Mouse (Mus musculus): ENCODE results near the gene Frzb. TPM values are rescaled to one million over a fixed set of nuclear protein-coding genes. Genes with fewer than 3 reads are reported as not detected.

Frzb gene
- total and polyA plus RNA-seq, 2 experiments from 2014 or later = 2.4 to 2.5 TPM

DNA sequence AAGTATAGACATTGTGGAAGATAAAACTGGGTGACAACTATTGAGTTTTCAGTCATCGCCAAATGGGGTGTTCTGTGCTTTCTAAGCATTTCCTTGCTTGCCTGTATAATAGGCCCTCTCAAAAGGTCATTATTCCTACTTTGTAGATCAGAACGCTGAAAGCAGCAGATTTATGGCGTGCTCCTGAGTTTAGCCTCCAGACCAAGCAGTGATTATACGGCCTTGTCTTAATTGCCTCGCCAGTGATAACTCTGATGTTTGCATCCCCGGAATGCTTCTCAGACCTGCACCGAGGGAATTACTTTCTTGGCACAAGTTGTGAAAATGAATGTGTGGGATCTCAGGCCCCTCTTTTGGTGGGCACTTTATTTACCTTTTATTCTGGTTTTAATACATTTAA, 51.4 kb downstream of the Frzb start:
- no peak overlapping the region for H3K27ac ChIP-seq (ENCODE audit: low read depth, low read length)
- no peaks in the 10 kb centered on the region for H3K9me3 ChIP-seq (ENCODE audit: low read length)
- no peaks in the 10 kb centered on the region for H3K4me1 ChIP-seq (ENCODE audit: insufficient read depth, low read length)
- 68% methylated on average over 7 of the region's 7 CpGs for WGBS
- DNase-seq (ENCODE audit: low spot score) (no peak), ATAC-seq (ENCODE audit: low FRiP score) (no peak)
- no peak overlapping the region for H3K4me2 ChIP-seq (ENCODE audit: low read depth, low read length, poor library complexity, severe bottlenecking)
- no peak overlapping the region for H3K9ac ChIP-seq (replicated peaks; ENCODE audit: low read length, poor library complexity, severe bottlenecking)
- H3K4me3 ChIP-seq (ENCODE audit: low read depth, low read length) = no peak overlapping the region
- H3K27me3 ChIP-seq (ENCODE audit: insufficient read depth, low read length) = no peaks in the 10 kb centered on the region
- no peak for TF ChIP-seq CTCF (IDR thresholded peaks at IDR 0.05)
- no peaks in the 10 kb centered on the region for H3K36me3 ChIP-seq (ENCODE audit: insufficient read depth, low read length)

DNA sequence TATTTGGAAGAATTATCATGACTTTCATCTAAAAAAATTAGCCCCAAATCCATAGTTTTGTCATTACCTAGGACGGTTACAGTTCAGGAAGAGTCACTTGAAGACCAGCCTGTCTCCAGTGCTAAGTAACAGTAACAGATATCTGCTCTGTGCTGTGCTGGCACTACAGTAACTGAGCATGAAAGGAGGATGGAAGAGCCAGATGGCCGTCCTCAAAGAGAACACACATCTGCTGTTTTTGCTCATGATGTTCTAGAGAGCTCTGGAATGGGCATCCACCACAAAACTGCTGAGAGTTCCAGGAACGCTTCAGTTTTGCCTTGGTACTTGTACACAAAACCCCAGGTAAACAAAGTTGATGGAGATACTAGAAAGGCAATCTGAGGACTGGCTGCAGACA, 59.1 kb downstream of the Frzb start:
- 91% methylated on average over 3 of the region's 3 CpGs for WGBS
- ATAC-seq (ENCODE audit: low FRiP score) (no peak), DNase-seq (ENCODE audit: low spot score) (no peak)
- H3K36me3 ChIP-seq (ENCODE audit: insufficient read depth, low read length) = no peaks in the 10 kb centered on the region
- H3K27ac ChIP-seq (ENCODE audit: low read depth, low read length) = no peak overlapping the region
- H3K9ac ChIP-seq (replicated peaks; ENCODE audit: low read length, poor library complexity, severe bottlenecking) = no peak overlapping the region
- no peaks in the 10 kb centered on the region for H3K27me3 ChIP-seq (ENCODE audit: insufficient read depth, low read length)
- no peak overlapping the region for H3K4me2 ChIP-seq (ENCODE audit: low read depth, low read length, poor library complexity, severe bottlenecking)
- no peaks in the 10 kb centered on the region for H3K4me1 ChIP-seq (ENCODE audit: insufficient read depth, low read length)
- H3K9me3 ChIP-seq (ENCODE audit: low read length) = no peaks in the 10 kb centered on the region
- TF ChIP-seq CTCF (IDR thresholded peaks at IDR 0.05) = no peak
- H3K4me3 ChIP-seq (ENCODE audit: low read depth, low read length) = no peak overlapping the region

DNA sequence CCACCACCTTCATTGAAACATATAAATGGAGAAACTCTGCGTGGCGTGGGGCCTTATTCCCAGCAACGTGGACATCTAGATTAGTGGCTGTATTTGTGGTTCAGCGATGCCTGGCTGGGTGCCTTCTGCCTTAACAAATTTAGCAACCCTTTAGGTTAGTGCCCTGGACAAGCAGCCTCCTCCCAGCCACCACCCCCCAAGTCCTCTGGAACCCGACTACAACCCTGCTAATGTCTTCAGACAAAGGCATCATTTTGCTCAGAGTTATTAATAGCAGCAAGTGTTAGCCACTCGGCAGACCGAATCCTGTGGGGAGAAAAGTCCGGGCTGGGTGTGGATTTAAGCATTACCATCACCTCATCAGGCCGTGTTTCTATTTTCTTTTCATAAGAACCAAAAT, 59.8 kb downstream of the Frzb start:
- Histone ChIP-seq H3K27ac (ENCODE audit: low read depth, low read length) (no peak overlapping the region), H3K4me2 (ENCODE audit: low read depth, low read length, poor library complexity, severe bottlenecking) (no peak overlapping the region), H3K27me3 (ENCODE audit: insufficient read depth, low read length) (no peaks in the 10 kb centered on the region), H3K9me3 (ENCODE audit: low read length) (no peaks in the 10 kb centered on the region), H3K36me3 (ENCODE audit: insufficient read depth, low read length) (no peaks in the 10 kb centered on the region), H3K4me1 (ENCODE audit: insufficient read depth, low read length) (no peaks in the 10 kb centered on the region), H3K9ac (replicated peaks; ENCODE audit: low read length, poor library complexity, severe bottlenecking) (no peak overlapping the region), H3K4me3 (ENCODE audit: low read depth, low read length) (no peak overlapping the region)
- no peak for TF ChIP-seq CTCF (IDR thresholded peaks at IDR 0.05)
- DNase-seq (ENCODE audit: low spot score) = no peak
- WGBS = 76% methylated on average over 9 of the region's 9 CpGs
- ATAC-seq (ENCODE audit: low FRiP score) = no peak

DNA sequence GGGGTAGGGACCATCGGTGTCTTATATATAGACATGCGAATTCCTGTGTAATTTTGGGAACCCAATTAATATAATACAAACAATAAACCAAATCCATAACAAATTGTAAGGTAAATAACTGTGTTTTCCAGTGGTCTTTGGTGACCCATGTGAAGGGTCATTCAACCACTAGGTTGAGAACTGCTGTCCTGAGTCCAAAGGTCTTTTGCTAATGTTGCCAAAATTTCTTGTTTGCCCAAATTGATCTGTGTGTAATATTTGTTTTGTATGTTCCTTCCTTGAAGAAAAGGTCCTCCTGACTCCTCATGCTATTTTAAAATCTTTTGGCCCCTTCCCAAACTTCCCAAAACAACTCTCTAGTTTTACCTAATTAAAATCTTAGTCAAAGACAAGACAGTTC, 61.2 kb downstream of the Frzb start:
- no peak for DNase-seq (ENCODE audit: low spot score)
- 98% methylated on average over 2 of the region's 2 CpGs for WGBS

DNA sequence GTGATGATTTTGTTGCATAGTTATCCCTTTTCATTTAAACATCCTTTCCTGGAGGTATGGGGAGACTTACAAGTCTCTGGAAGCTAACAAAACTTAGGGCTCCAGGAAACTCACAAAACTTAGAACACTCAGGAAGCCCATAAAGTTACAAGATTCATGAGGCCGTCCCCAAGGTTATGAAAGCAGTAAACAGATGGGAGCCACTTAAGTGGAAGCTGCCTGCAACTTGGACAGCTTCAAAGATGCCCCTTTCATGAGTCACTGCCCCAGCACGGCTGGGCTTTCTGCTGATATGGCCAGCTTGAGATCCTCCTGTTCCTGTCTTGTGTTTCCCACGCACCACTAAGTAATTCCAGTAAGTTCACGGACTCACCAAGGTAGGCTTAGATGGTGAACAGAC, 63.0 kb downstream of the Frzb start:
- no peak for TF ChIP-seq CTCF (IDR thresholded peaks at IDR 0.05)

More for the DNA sequence above, 61.2 kb downstream of the Frzb start:
- Histone ChIP-seq H3K4me3 (ENCODE audit: low read depth, low read length) (no peak overlapping the region), H3K9ac (replicated peaks; ENCODE audit: low read length, poor library complexity, severe bottlenecking) (no peak overlapping the region), H3K9me3 (ENCODE audit: low read length) (no peaks in the 10 kb centered on the region), H3K4me2 (ENCODE audit: low read depth, low read length, poor library complexity, severe bottlenecking) (no peak overlapping the region), H3K36me3 (ENCODE audit: insufficient read depth, low read length) (no peaks in the 10 kb centered on the region), H3K27me3 (ENCODE audit: insufficient read depth, low read length) (no peaks in the 10 kb centered on the region), H3K4me1 (ENCODE audit: insufficient read depth, low read length) (no peaks in the 10 kb centered on the region), H3K27ac (ENCODE audit: low read depth, low read length) (no peak overlapping the region)
- no peak for TF ChIP-seq CTCF (IDR thresholded peaks at IDR 0.05)
- no peak for ATAC-seq (ENCODE audit: low FRiP score)

DNA sequence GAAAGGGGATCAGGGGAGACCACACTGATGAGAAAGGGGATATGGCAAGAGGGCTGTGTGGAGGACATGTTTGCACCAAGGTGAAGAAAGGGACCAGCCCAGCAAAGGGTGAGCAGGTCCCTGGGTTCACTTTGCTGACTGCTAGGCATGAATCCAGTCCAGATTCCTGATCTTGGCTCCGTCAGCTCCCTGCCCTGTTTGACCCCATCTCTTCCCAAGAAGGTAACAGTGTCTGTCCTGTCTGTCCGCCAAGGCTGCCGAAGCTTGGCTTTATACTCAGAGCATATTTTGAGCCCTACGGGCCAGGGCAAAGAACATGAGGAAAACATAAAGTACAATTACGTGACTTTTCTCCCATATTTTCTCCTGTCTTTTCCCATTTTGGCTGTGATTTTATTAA, 67.6 kb downstream of the Frzb start:
- 91% methylated on average over 5 of the region's 5 CpGs for WGBS
- Histone ChIP-seq H3K9ac (replicated peaks; ENCODE audit: low read length, poor library complexity, severe bottlenecking) (no peak overlapping the region), H3K27ac (ENCODE audit: low read depth, low read length) (no peak overlapping the region), H3K4me2 (ENCODE audit: low read depth, low read length, poor library complexity, severe bottlenecking) (no peak overlapping the region), H3K9me3 (ENCODE audit: low read length) (no peaks in the 10 kb centered on the region), H3K4me1 (ENCODE audit: insufficient read depth, low read length) (no peaks in the 10 kb centered on the region), H3K36me3 (ENCODE audit: insufficient read depth, low read length) (no peaks in the 10 kb centered on the region), H3K4me3 (ENCODE audit: low read depth, low read length) (no peak overlapping the region), H3K27me3 (ENCODE audit: insufficient read depth, low read length) (no peaks in the 10 kb centered on the region)
- ATAC-seq (ENCODE audit: low FRiP score) (no peak), DNase-seq (ENCODE audit: low spot score) (no peak)
- TF ChIP-seq CTCF (IDR thresholded peaks at IDR 0.05) = no peak

More for the DNA sequence above, 63.0 kb downstream of the Frzb start:
- no peak overlapping the region for H3K4me3 ChIP-seq (ENCODE audit: low read depth, low read length)
- no peaks in the 10 kb centered on the region for H3K9me3 ChIP-seq (ENCODE audit: low read length)
- H3K36me3 ChIP-seq (ENCODE audit: insufficient read depth, low read length) = no peaks in the 10 kb centered on the region
- H3K27ac ChIP-seq (ENCODE audit: low read depth, low read length) = no peak overlapping the region
- ATAC-seq (ENCODE audit: low FRiP score) = no peak
- no peak overlapping the region for H3K9ac ChIP-seq (replicated peaks; ENCODE audit: low read length, poor library complexity, severe bottlenecking)
- no peaks in the 10 kb centered on the region for H3K4me1 ChIP-seq (ENCODE audit: insufficient read depth, low read length)
- 84% methylated on average over 4 of the region's 4 CpGs for WGBS
- no peak for DNase-seq (ENCODE audit: low spot score)
- H3K4me2 ChIP-seq (ENCODE audit: low read depth, low read length, poor library complexity, severe bottlenecking) = no peak overlapping the region
- H3K27me3 ChIP-seq (ENCODE audit: insufficient read depth, low read length) = no peaks in the 10 kb centered on the region
